Mouse (Mus musculus): Measurements from ENCODE around the gene Wdr26.

The Wdr26 gene

GRCm38 (mm10) chr1:181167816-181168215, 44.0 kb downstream of the Wdr26 start:
- no peak for DNase-seq (ENCODE audit: low read depth, low spot score)

- no peak for DNase-seq (ENCODE audit: low read depth, low spot score)
Measured at GRCm38 (mm10) chr1:181151541-181151940, 60.3 kb downstream of the Wdr26 start.

- DNase-seq (ENCODE audit: low read depth, low spot score), result peak; percentile 73
Measured at GRCm38 (mm10) chr1:181150827-181151534, 60.8 kb downstream of the Wdr26 start.

- no peak for DNase-seq (ENCODE audit: low read depth, low spot score)
Measured at GRCm38 (mm10) chr1:181150431-181150826, 61.4 kb downstream of the Wdr26 start.

GRCm38 (mm10) chr1:181149373-181150017, 62.3 kb downstream of the Wdr26 start:
- no peak for DNase-seq (ENCODE audit: low read depth, low spot score)

- no peak for DNase-seq (ENCODE audit: low read depth, low spot score)
Measured at GRCm38 (mm10) chr1:181148540-181148939, 63.3 kb downstream of the Wdr26 start.

GRCm38 (mm10) chr1:181146187-181146586, 65.6 kb downstream of the Wdr26 start:
- no peak for DNase-seq (ENCODE audit: low read depth, low spot score)

- DNase-seq (ENCODE audit: low read depth, low spot score), result no peak
Measured at GRCm38 (mm10) chr1:181144966-181145365, 66.8 kb downstream of the Wdr26 start.

GRCm38 (mm10) chr1:181143950-181144836, 67.6 kb downstream of the Wdr26 start, which contains the start of the genes Nvl and Cnih4:
Gene Nvl, minus strand, starts transcription at chr1:181144204.
Gene Cnih4, plus strand, starts transcription at chr1:181144693.
- DNase-seq (ENCODE audit: low read depth, low spot score), result peak; percentile 86

- DNase-seq (ENCODE audit: low read depth, low spot score), result no peak
Measured at GRCm38 (mm10) chr1:181143609-181143949, 68.2 kb downstream of the Wdr26 start.

GRCm38 (mm10) chr1:181138730-181139129, 73.1 kb downstream of the Wdr26 start:
- DNase-seq (ENCODE audit: low read depth, low spot score), result no peak

GRCm38 (mm10) chr1:181131915-181132314, 79.9 kb downstream of the Wdr26 start:
- DNase-seq (ENCODE audit: low read depth, low spot score), result no peak

GRCm38 (mm10) chr1:181126766-181127165, 85.0 kb downstream of the Wdr26 start:
- no peak for DNase-seq (ENCODE audit: low read depth, low spot score)

- no peak for DNase-seq (ENCODE audit: low read depth, low spot score)
Measured at GRCm38 (mm10) chr1:181125916-181126315, 85.9 kb downstream of the Wdr26 start.

- no peak for DNase-seq (ENCODE audit: low read depth, low spot score)
Measured at GRCm38 (mm10) chr1:181124145-181124544, 87.7 kb downstream of the Wdr26 start.
